Mouse (Mus musculus) myocyte (in vitro differentiated cells): ENCODE results near the gene Olfr648. TPM values are rescaled to one million over a fixed set of nuclear protein-coding genes. Genes with fewer than 3 reads are reported as not detected.

Experiments
- H3K27me3 ChIP-seq: one replicate; pipeline ENCODE4 v1.6.1; 2011; ENCODE audit not compliant: control insufficient read depth, insufficient read depth, insufficient read length
- H3K36me3 ChIP-seq: one replicate; pipeline ENCODE4 v1.6.1; 2011; ENCODE audit not compliant: control insufficient read depth, insufficient read depth
- H3K4me2 ChIP-seq: one replicate; pipeline ENCODE4 v1.6.1; 2011; ENCODE audit warnings: low read depth, control low read depth
- H3K4me3 ChIP-seq: one replicate; pipeline ENCODE4 v1.5.1; 2011; ENCODE audit warnings: mild to moderate bottlenecking, control low read depth, moderate library complexity
- H3K79me2 ChIP-seq: one replicate; pipeline ENCODE4 v1.6.1; 2011; ENCODE audit not compliant: control insufficient read depth, insufficient read depth
- H3ac ChIP-seq: one replicate; pipeline ENCODE4 v1.6.1; 2011; ENCODE audit not compliant: control insufficient read depth, insufficient read length
- CEBPB ChIP-seq: IDR thresholded peaks from 2 replicates; pipeline ENCODE4 v1.6.1; 2011; ENCODE audit warnings: mild to moderate bottlenecking, moderate library complexity; ENCODE audit not compliant: poor library complexity, insufficient read depth, severe bottlenecking
- E2F4 ChIP-seq: IDR thresholded peaks from one replicate; pipeline ENCODE4 v1.6.1; 2011; ENCODE audit warnings: mild to moderate bottlenecking, control low read depth, moderate library complexity; ENCODE audit not compliant: insufficient read depth
- MAX ChIP-seq: IDR thresholded peaks from one replicate; pipeline ENCODE4 v1.6.1; 2011; ENCODE audit warnings: low read depth, mild to moderate bottlenecking, control low read depth
- MYOD1 ChIP-seq, 3 experiments: IDR thresholded peaks; one replicate each; pipeline ENCODE4 v1.6.1; 2011; ENCODE audit warnings: control low read depth in 2 of 3, low read depth in 2 of 3, mild to moderate bottlenecking in 2 of 3, moderate library complexity in 1 of 3; ENCODE audit not compliant: insufficient read length in 2 of 3, control insufficient read depth in 1 of 3
- MYOG ChIP-seq, 3 experiments: IDR thresholded peaks; one replicate each; pipeline ENCODE4 v1.6.1; 2011; ENCODE audit warnings: control low read depth in 2 of 3, low read depth in 2 of 3, mild to moderate bottlenecking in 2 of 3; ENCODE audit not compliant: insufficient read length in 2 of 3, control insufficient read depth in 1 of 3, insufficient read depth in 1 of 3
- POLR2A ChIP-seq: IDR thresholded peaks from one replicate; pipeline ENCODE4 v1.6.1; 2011; ENCODE audit warnings: low read depth, mild to moderate bottlenecking, control low read depth, moderate library complexity; ENCODE audit not compliant: insufficient read length
- POLR2AphosphoS2 ChIP-seq: IDR thresholded peaks from one replicate; pipeline ENCODE4 v1.6.1; 2011; ENCODE audit warnings: low read depth, control low read depth; ENCODE audit not compliant: insufficient read length
- REST ChIP-seq: IDR thresholded peaks from one replicate; pipeline ENCODE4 v1.6.1; 2011; ENCODE audit warnings: mild to moderate bottlenecking, control low read depth, moderate library complexity; ENCODE audit not compliant: insufficient read depth, insufficient read length
- SRF ChIP-seq: IDR thresholded peaks from one replicate; pipeline ENCODE4 v1.6.1; 2011; ENCODE audit warnings: low read depth; ENCODE audit not compliant: control insufficient read depth, insufficient read length
- TCF12 ChIP-seq: IDR thresholded peaks from one replicate; pipeline ENCODE4 v1.6.1; 2011; ENCODE audit warnings: mild to moderate bottlenecking, control low read depth; ENCODE audit not compliant: poor library complexity, insufficient read depth, severe bottlenecking
- TCF3 ChIP-seq: IDR thresholded peaks from one replicate; pipeline ENCODE4 v1.6.1; 2011; ENCODE audit warnings: low read depth, control low read depth; ENCODE audit not compliant: insufficient read length
- USF1 ChIP-seq: IDR thresholded peaks from one replicate; pipeline ENCODE4 v1.6.1; 2011; ENCODE audit warnings: low read depth, mild to moderate bottlenecking, control low read depth, moderate library complexity
- polyA plus RNA-seq: library from polyadenylated mRNA; unstranded; fragments of >200 nt; fragmentation: generic; extraction: Trizol; gene quantifications from one replicate; pipeline ENCODE4 v1.2.1, GENCODE M21; 2012; ENCODE audit warnings: missing spikeins

Olfr648 gene
- polyA plus RNA-seq, 1 experiment = not detected

DNA sequence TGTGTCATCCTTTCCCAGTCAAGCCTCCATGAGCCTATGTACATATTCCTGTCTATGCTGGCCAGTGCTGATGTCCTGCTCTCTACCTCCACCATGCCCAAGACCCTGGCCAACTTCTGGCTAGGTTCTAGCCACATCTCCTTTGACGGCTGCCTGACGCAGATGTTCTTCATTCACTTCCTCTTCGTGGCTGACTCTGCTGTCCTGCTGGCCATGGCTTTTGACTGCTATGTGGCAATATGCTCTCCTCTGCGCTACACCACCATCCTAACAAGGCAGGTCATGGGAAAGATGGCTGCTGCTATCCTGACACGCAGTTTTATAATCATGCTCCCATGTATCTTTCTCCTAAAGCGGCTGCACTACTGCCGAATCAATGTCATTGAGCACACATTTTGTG lies 23.0 kb upstream of the Olfr648 start:
- H3K4me2 ChIP-seq = no peak overlapping the region

DNA sequence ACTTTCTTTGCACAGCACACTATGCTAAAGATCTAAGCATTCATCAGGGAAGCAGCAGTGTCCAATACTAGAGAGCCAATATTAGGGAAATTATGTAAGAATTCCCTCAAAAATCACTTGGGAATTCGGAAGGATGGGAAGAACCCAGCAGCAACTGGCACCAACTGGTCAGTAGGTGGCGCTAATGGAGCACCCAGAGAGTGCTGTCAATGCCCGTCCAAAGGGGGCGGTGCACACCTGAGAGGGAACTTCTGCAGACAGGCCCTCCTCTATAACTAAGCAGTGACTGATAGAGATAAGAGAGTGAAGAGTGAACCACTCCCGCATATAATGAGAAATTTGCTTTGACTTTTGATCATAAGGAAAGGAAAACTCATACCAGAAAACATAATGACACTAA lies 16.6 kb upstream of the Olfr648 start:
- Histone ChIP-seq H3K27me3 (no peaks in the 10 kb centered on the region), H3K79me2 (no peaks in the 10 kb centered on the region), H3K36me3 (no peaks in the 10 kb centered on the region), H3K4me3 (no peak overlapping the region), H3ac (no peak overlapping the region), H3K4me2 (no peak overlapping the region)
- TF ChIP-seq POLR2A = no peak
- no peak for TF ChIP-seq MYOD1 (IDR thresholded peaks at IDR 0.05; ENCODE audit: control insufficient read depth in 1 of 3, insufficient read length in 2 of 3, low read depth in 2 of 3)
- no peak for TF ChIP-seq MAX
- TF ChIP-seq REST = no peak
- TF ChIP-seq USF1 = no peak
- TF ChIP-seq TCF12 = no peak

More for the DNA sequence above, 23.0 kb upstream of the Olfr648 start:
- Histone ChIP-seq H3K36me3 (no peaks in the 10 kb centered on the region), H3K79me2 (no peaks in the 10 kb centered on the region), H3K27me3 (no peaks in the 10 kb centered on the region), H3ac (no peak overlapping the region), H3K4me3 (no peak overlapping the region)
- TF ChIP-seq POLR2A (no peak), E2F4 (no peak), USF1 (no peak), MYOG (IDR thresholded peaks at IDR 0.05; ENCODE audit: control insufficient read depth in 1 of 3, insufficient read depth in 1 of 3, insufficient read length in 2 of 3, low read depth in 2 of 3) (no peak)

DNA sequence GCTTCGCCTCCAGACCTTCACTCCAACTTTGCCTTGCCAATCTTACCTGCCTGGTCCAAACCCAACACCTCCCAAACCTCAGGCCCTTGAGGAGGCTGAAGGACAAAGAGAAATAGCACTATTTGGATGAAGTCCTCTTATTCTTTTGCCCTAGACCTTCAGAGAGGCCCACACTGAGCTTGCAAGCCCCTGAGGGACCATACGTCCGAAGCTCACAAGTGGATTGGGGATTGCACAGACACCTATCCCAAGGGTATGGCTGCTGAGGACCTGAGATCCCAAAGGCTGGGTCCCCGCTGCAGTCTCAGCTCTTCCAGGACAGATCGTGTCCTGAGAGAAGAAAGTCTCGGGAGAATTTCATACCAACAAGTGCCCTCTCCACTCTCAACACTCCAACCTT lies 12.7 kb upstream of the Olfr648 start, which contains the start of gene Olfr649:
Gene Olfr649 (minus strand): TSS at position 101 of the 400 bp plus-strand sequence.
- TF ChIP-seq MYOG (IDR thresholded peaks at IDR 0.05; ENCODE audit: control insufficient read depth in 1 of 3, insufficient read depth in 1 of 3, insufficient read length in 2 of 3, low read depth in 2 of 3) (no peak), TCF12 (no peak)
- H3ac ChIP-seq = no peak within 1 kb of the TSS

DNA sequence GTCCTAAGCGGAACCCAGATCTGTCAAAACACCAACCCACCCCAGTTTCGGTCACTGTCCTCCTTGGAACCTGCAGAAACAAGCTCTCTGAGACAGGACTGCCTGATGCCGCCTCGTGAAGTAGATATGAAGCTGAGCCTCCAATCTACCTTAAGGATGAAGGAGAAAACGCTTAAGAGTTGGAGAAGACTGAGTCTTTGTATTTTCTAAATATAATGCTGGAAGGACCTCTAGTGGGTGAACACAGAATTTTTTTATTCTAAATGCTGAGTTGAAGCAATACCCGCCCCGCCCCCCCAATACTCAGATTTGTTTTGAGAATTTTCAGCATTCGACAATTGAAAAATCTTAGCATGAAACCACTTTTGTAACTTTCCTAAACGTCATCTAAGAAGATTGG lies 8.1 kb upstream of the Olfr648 start:
- Histone ChIP-seq H3K4me3 (no peak overlapping the region), H3K27me3 (no peaks in the 10 kb centered on the region), H3ac (no peak overlapping the region), H3K4me2 (no peak overlapping the region), H3K36me3 (no peaks in the 10 kb centered on the region), H3K79me2 (no peaks in the 10 kb centered on the region)
- TF ChIP-seq TCF12 (no peak), CEBPB (no peak), MAX (no peak), SRF (no peak)

More for the DNA sequence above, 12.7 kb upstream of the Olfr648 start, which contains the start of gene Olfr649:
- no peak within 1 kb of the TSS for H3K4me2 ChIP-seq
- no peaks in the 10 kb centered on the region for H3K27me3 ChIP-seq
- H3K4me3 ChIP-seq = no peak within 1 kb of the TSS
- no peaks in the 10 kb centered on the region for H3K36me3 ChIP-seq
- no peaks in the 10 kb centered on the region for H3K79me2 ChIP-seq

DNA sequence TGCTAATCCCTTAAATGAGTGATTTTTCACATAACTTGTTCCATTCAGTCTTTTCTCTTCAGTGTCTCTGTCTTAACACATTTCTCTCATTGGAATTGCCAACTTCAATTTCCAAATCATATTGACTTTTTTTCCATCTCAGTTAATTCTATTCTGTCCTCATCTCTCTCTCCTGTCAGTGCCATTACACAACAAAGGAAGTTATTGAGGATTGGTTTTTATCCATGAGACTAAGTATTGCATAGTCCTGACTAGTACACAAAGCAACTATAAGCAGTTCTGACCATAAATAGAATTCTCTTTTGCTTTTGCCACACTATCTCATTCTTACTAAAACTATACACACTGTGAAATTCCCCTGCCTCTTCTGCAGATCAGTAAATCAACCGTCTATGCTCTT lies 4.1 kb downstream of the Olfr648 start:
- TF ChIP-seq MAX = no peak
- no peak for TF ChIP-seq USF1
- no peak for TF ChIP-seq SRF
- no peak for TF ChIP-seq POLR2AphosphoS2
- no peak for TF ChIP-seq E2F4
- TF ChIP-seq REST = no peak
- TF ChIP-seq POLR2A = no peak
- no peak for TF ChIP-seq CEBPB
- no peak for TF ChIP-seq TCF3
- no peak for TF ChIP-seq MYOG (IDR thresholded peaks at IDR 0.05; ENCODE audit: control insufficient read depth in 1 of 3, insufficient read depth in 1 of 3, insufficient read length in 2 of 3, low read depth in 2 of 3)
- no peak for TF ChIP-seq MYOD1 (IDR thresholded peaks at IDR 0.05; ENCODE audit: control insufficient read depth in 1 of 3, insufficient read length in 2 of 3, low read depth in 2 of 3)
- no peak for TF ChIP-seq TCF12
- Histone ChIP-seq H3K4me2 (no peak overlapping the region), H3K27me3 (no peaks in the 10 kb centered on the region), H3K79me2 (no peaks in the 10 kb centered on the region), H3ac (no peak overlapping the region), H3K4me3 (no peak overlapping the region), H3K36me3 (no peaks in the 10 kb centered on the region)
